9 mouse cellular contexts compared by ENCODE assay signal in the genomic region with DNA sequence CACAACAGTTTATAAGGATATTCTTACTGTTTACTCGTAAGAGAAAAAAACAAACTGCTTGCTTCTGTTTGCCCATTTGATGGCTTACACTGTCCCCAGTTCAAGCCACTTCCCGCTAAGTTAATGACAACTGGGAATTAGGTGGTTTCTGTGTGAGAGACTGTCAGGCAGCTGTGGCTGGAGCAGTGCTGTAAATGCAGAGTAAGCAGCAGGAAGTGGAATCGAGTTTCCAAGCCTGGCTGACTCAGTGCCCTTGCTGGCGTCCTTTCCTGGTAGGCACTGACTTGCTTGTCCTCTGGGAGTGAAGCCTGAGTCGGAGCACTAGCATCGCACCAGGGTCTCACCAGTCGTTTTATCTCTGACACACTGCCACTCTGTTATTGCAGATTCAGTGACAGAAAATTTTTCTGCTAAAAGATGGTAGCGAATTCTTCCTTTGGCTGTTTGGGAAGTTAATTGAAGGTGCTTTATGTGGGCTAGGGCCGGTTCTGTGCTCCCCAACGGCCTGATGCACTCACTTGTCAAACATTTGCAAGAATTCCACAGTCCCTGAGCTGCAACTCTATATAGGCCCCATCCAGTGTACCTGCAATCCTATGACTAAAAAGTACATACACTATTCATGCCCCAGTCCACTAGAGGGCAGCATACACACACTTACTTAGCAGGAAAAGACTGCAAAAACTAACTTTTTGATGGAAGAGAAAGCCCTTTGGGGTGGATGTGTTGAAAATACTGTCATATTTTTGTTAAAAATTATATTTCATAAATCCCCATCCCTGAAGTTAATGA. TPM values are rescaled to one million over a fixed set of nuclear protein-coding genes. Genes with fewer than 3 reads are reported as not detected.
DNase-seq lines count a peak whose midpoint lies in the region; ATAC-seq lines count a peak whose summit lies in the region.
"Had no signal": no experiment of that assay in that cellular context is flagged by ENCODE, and none has a peak within 500 bp of the region (broad histone marks: within the 10 kb centered on the region; RNA-seq: fewer than 3 reads in every experiment).

No protein-coding gene starts in this region.

- WGBS in stomach, embryonic 16.5 days, result 45% methylated on average over 10 of the region's 10 CpGs

- intact Hi-C loops in heart, postnatal 14 days (cut with DNase I), result loop anchor here (1.0 kb wide), 1 partner anchor 125 kb away; no protein-coding TSS in a partner anchor

- peak; percentile 38 for DNase-seq in right cerebral cortex, adult 18-20 months
- no peak for DNase-seq in right cerebral cortex, postnatal 25 days
- DNase-seq in adipocyte (ENCODE audit: low spot score), result peak; percentile 77
- peak; percentile 59 for DNase-seq in embryo, embryonic 9.5 days (ENCODE audit: extremely low spot score)
- peak; percentile 40 to 69 for DNase-seq in heart, postnatal 14 days
- peak; percentile 61 to 68 for DNase-seq in kidney, postnatal 36 days

- no peak overlapping the region for H3K4me2 ChIP-seq in stomach, embryonic 16.5 days (ENCODE audit: low read depth, low read length)

- no peak overlapping the region for H3K27ac ChIP-seq in stomach, embryonic 16.5 days (ENCODE audit: low read length)

- H3K4me1 ChIP-seq in stomach, embryonic 16.5 days (ENCODE audit: control insufficient read depth, insufficient read depth, low read length), result peaks cover 6% of the 10 kb centered on the region; the same call in 1 of the 2 replicates

- no peaks in the 10 kb centered on the region for H3K9me3 ChIP-seq in stomach, embryonic 16.5 days (replicated peaks; ENCODE audit: control insufficient read depth, low read length)

- H3K27me3 ChIP-seq in stomach, embryonic 16.5 days (ENCODE audit: control insufficient read depth, insufficient read depth, low read length), result no peaks in the 10 kb centered on the region

- peak; percentile 89 for ATAC-seq in megakaryocyte progenitor cell, adult 5-6 weeks (replicated peaks; ENCODE audit: poor library complexity)
- ATAC-seq in stomach, embryonic 16.5 days (ENCODE audit: insufficient read depth, low FRiP score), result peak; percentile 53; the same call in 1 of the 2 replicates

- H3K36me3 ChIP-seq in stomach, embryonic 16.5 days (ENCODE audit: control insufficient read depth, insufficient read depth, low read length), result no peaks in the 10 kb centered on the region

- H3K4me3 ChIP-seq in stomach, embryonic 16.5 days (replicated peaks; ENCODE audit: low read length), result no peak overlapping the region
- H3K4me3 ChIP-seq: erythroblast, embryonic 14.5 days had no signal

- H3K9ac ChIP-seq in stomach, embryonic 16.5 days (ENCODE audit: low read length), result no peak overlapping the region

RNA-seq across cellular contexts. Expression of a gene that starts 24.3 kb away (rescaled TPM):
- total RNA-seq in heart, postnatal 14 days (2021), result 10 to 100 TPM; 41.4 to 42.7 TPM
- 53.4 and 64.1 TPM in 2 replicates for total RNA-seq in megakaryocyte progenitor cell, adult 5-6 weeks (2015)
- 47.2 and 55.5 TPM in 2 replicates for total RNA-seq in megakaryocyte progenitor cell, adult 5-6 weeks (2017)
- 102 TPM in 2 replicates for polyA plus RNA-seq in stomach, embryonic 16.5 days (2015; fragmentation: Nextera tagmentation; extraction: Ambion mirVana)

RNA-seq across cellular contexts. Expression of a gene that starts 49.9 kb away (rescaled TPM):
- under 1 TPM; 0.46 to 0.86 TPM for total RNA-seq in heart, postnatal 14 days (2021)
- not detected in 2 replicates for total RNA-seq in megakaryocyte progenitor cell, adult 5-6 weeks (2015)
- not detected in 2 replicates for total RNA-seq in megakaryocyte progenitor cell, adult 5-6 weeks (2017)
- polyA plus RNA-seq in stomach, embryonic 16.5 days (2015; fragmentation: Nextera tagmentation; extraction: Ambion mirVana), result 11.0 and 11.3 TPM in 2 replicates
- polyA plus RNA-seq: erythroblast, embryonic 14.5 days had no signal
